Mouse (Mus musculus): ENCODE data around the gene Insig1. TPM values are rescaled to one million over a fixed set of nuclear protein-coding genes. Genes with fewer than 3 reads are reported as not detected.

The Insig1 gene
- polyA plus RNA-seq, 1 experiment = 91.6 TPM

DNA sequence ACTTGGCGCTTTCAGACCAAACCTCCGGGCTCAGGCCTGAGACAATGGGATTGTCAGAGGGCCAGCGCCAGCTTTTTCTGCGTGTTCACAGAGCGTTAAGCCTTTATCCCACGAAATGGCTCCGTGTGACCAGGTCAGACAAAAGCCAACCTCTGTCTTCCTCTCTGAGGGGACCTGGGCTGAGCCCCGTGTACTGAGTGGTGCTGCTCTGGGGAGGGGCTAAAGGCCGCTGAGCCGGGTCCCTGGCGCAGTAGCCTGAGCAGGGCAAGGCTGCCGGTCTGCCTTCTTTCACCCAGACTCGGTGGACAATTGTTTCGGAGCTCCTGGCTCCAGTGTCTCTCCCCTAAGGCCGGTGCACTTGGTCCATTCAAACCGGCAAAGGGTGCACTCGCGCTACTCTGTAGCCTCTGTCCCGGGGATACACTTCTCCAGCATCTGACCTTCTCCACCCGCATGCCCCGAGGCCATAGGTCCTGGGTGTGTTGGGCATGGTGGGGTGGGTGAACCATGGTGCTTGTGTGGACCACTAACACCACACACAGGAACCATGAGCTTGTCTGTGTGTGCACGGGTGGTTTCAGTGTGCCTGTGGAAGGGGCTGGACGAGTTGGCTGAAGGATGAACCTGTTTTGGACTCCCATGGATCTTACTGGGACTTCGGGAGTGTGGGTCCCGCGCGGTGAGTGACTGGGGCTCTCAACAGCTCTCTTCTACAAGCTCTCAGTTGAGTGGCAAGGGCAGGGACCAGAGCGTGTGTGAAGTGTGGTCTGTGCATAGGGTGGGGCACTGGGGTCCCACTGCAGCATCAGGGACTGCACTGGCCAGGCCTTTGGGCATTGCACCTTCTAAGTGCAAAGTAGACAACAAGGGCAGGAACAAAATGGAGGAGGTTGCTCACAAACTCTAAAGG, 53.4 kb downstream of the Insig1 start:
- no peak overlapping the region for H3K4me3 ChIP-seq (ENCODE audit: insufficient read depth, low read length)
- no peaks in the 10 kb centered on the region for H3K4me1 ChIP-seq (ENCODE audit: control insufficient read depth, insufficient read depth, low read length)
- TF ChIP-seq POLR2A (IDR thresholded peaks at IDR 0.05; ENCODE audit: extremely low read depth, insufficient read depth, low read length) (no peak), CTCF (IDR thresholded peaks at IDR 0.05; ENCODE audit: extremely low read depth, insufficient read depth, low read length) (no peak)
- no peak overlapping the region for H3K27ac ChIP-seq (ENCODE audit: insufficient read depth, low read length)

Other genes with a start within 250 kb of the Insig1 start
- gene Htr5a, start 229.2 kb upstream of the Insig1 start, polyA plus RNA-seq (2012; rRNA removed) = 8.7 and 9.9 TPM in 2 replicates
- gene En2, start 94.3 kb downstream of the Insig1 start, polyA plus RNA-seq (2012; rRNA removed) = 0.46 and 0.53 TPM in 2 replicates
- gene Cnpy1, start 174.4 kb downstream of the Insig1 start, polyA plus RNA-seq (2012; rRNA removed) = 0.06 and 0.38 TPM in 2 replicates
- 44.0 and 46.7 TPM in 2 replicates for gene Rbm33, start 245.8 kb downstream of the Insig1 start, polyA plus RNA-seq (2012; rRNA removed)

Data from cortical plate, adult 2 months (tissue).